Mouse (Mus musculus) NIH3T3 (cell line): ENCODE measurements around the gene Rassf6.
"Not testable (repeated sequence)": the region's sequence is repeated elsewhere in the genome, so short reads cannot be mapped to it uniquely, and the experiment has no call there.

ENCODE experiments used
- DNase-seq: peaks from one replicate; pipeline ENCODE4 v3.0.0-alpha.2; 2012; ENCODE audit warnings: low read depth

The Rassf6 gene

GRCm38 (mm10) chr5:90624708-90625425 is 15.6 kb downstream of the Rassf6 start:
- no peak for DNase-seq

GRCm38 (mm10) chr5:90623209-90623608 is 17.2 kb downstream of the Rassf6 start:
- DNase-seq = no peak

- no peak for DNase-seq
These were observed 18.7 kb downstream of the Rassf6 start for GRCm38 (mm10) chr5:90621726-90622125.

GRCm38 (mm10) chr5:90621316-90621715 is 19.1 kb downstream of the Rassf6 start:
- DNase-seq = peak; percentile 58

GRCm38 (mm10) chr5:90617859-90618258 is 22.6 kb downstream of the Rassf6 start:
- no peak for DNase-seq

- not testable (repeated sequence) for DNase-seq
These were observed 27.7 kb downstream of the Rassf6 start for GRCm38 (mm10) chr5:90612751-90613150.

- DNase-seq = peak; percentile 55
These were observed 28.4 kb downstream of the Rassf6 start for GRCm38 (mm10) chr5:90611996-90612611.

- peak; percentile 64 for DNase-seq
These were observed 29.1 kb downstream of the Rassf6 start for GRCm38 (mm10) chr5:90611388-90611787.

GRCm38 (mm10) chr5:90608906-90609305 is 31.6 kb downstream of the Rassf6 start:
- peak; percentile 52 for DNase-seq

GRCm38 (mm10) chr5:90603407-90603923 is 37.0 kb downstream of the Rassf6 start:
- no peak for DNase-seq

GRCm38 (mm10) chr5:90601469-90601868 is 39.0 kb downstream of the Rassf6 start:
- peak; percentile 82 for DNase-seq

- DNase-seq = no peak
These were observed 44.3 kb downstream of the Rassf6 start for GRCm38 (mm10) chr5:90596155-90596554.

- DNase-seq = no peak
These were observed 45.5 kb downstream of the Rassf6 start for GRCm38 (mm10) chr5:90594945-90595344.

GRCm38 (mm10) chr5:90591936-90592335 is 48.5 kb downstream of the Rassf6 start:
- DNase-seq = peak; percentile 69

GRCm38 (mm10) chr5:90590676-90591075 is 49.8 kb downstream of the Rassf6 start:
- DNase-seq = no peak

GRCm38 (mm10) chr5:90588708-90589595 is 51.5 kb downstream of the Rassf6 start:
- peak; percentile 91 for DNase-seq

- no peak for DNase-seq
These were observed 52.4 kb downstream of the Rassf6 start for GRCm38 (mm10) chr5:90588104-90588503.

- DNase-seq = no peak
These were observed 53.9 kb downstream of the Rassf6 start for GRCm38 (mm10) chr5:90586511-90586910.

- DNase-seq = no peak
These were observed 55.7 kb downstream of the Rassf6 start for GRCm38 (mm10) chr5:90584799-90585198.

- DNase-seq = no peak
These were observed 58.3 kb downstream of the Rassf6 start for GRCm38 (mm10) chr5:90582179-90582578.

GRCm38 (mm10) chr5:90579556-90579955 is 60.9 kb downstream of the Rassf6 start:
- DNase-seq = no peak

GRCm38 (mm10) chr5:90577751-90578150 is 62.7 kb downstream of the Rassf6 start:
- DNase-seq = no peak
